Mouse (Mus musculus) neutrophil, adult 5-6 weeks (primary cell): ENCODE results near the gene Gm4302. TPM values are rescaled to one million over a fixed set of nuclear protein-coding genes. Genes with fewer than 3 reads are reported as not detected.
"Not testable (repeated sequence)": the region's sequence is repeated elsewhere in the genome, so short reads cannot be mapped to it uniquely, and the experiment has no call there.

Experiments
- ATAC-seq: fragments of 151-379, 151-347 bp; 2 replicates; pipeline ENCODE4 v1.8.0; 2017; ENCODE audit warnings: mild to moderate bottlenecking, moderate TSS enrichment; ENCODE audit not compliant: insufficient number of reproducible peaks, poor library complexity, low FRiP score, severe bottlenecking; ENCODE audit errors: extremely low read depth
- total RNA-seq: library from RNA; stranded (forward); fragments of 200-1000 nt; gene quantifications from 2 replicates; pipeline ENCODE4 v1.2.3, GENCODE M21; 2017

Gene Gm4302
- total RNA-seq, result not detected in 2 replicates

GRCm38 (mm10) chr10:100340536-100340935 lies at the start of gene Gm4302:
Gene Gm4302 (plus strand): TSS chr10:100340836.
- ATAC-seq, result not testable (repeated sequence)

- no peak for ATAC-seq
These were observed 44.5 kb upstream of the Gm4302 start for GRCm38 (mm10) chr10:100296105-100296504.

- ATAC-seq, result not testable (repeated sequence)
These were observed 40.5 kb upstream of the Gm4302 start for GRCm38 (mm10) chr10:100300106-100300505.

GRCm38 (mm10) chr10:100335376-100335775 lies 5.3 kb upstream of the Gm4302 start, which contains the start of gene Gm4301:
Gene Gm4301 (plus strand): TSS chr10:100335676.
- ATAC-seq, result not testable (repeated sequence)

DNA sequence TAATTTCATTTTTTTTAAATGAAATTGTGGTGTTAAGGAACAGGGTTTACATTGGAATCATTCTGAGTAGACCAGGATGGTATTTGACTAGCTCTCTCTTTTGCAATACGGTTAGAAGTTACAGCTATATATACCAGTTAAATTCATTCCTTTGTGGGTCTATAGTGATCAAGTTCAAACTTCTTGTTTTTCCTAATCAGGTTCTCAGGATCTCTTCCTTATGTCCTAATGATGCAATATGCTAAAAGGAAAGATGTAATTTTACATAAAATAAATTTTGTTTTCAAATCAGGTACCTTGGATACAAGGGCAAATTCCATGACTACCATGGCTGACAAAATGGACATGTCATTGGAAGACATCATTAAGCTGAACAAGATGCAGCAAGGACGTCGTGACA lies 5.0 kb downstream of the Gm4302 start, which contains the start of gene Gm4303:
TSS of gene Gm4303 (plus strand) at position 301 of the 400 bp plus-strand sequence.
- ATAC-seq, result not testable (repeated sequence)

DNA sequence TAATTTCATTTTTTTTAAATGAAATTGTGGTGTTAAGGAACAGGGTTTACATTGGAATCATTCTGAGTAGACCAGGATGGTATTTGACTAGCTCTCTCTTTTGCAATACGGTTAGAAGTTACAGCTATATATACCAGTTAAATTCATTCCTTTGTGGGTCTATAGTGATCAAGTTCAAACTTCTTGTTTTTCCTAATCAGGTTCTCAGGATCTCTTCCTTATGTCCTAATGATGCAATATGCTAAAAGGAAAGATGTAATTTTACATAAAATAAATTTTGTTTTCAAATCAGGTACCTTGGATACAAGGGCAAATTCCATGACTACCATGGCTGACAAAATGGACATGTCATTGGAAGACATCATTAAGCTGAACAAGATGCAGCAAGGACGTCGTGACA lies 10.2 kb downstream of the Gm4302 start, which contains the start of gene Gm4305:
TSS of gene Gm4305 (plus strand) at position 301 of the 400 bp plus-strand sequence.
- ATAC-seq, result not testable (repeated sequence)

- not testable (repeated sequence) for ATAC-seq
These were observed 16.2 kb downstream of the Gm4302 start for GRCm38 (mm10) chr10:100356841-100357240.

GRCm38 (mm10) chr10:100361038-100361437 lies 20.4 kb downstream of the Gm4302 start, which contains the start of gene Gm4307:
Gene Gm4307 (plus strand): TSS chr10:100361338.
- not testable (repeated sequence) for ATAC-seq

DNA sequence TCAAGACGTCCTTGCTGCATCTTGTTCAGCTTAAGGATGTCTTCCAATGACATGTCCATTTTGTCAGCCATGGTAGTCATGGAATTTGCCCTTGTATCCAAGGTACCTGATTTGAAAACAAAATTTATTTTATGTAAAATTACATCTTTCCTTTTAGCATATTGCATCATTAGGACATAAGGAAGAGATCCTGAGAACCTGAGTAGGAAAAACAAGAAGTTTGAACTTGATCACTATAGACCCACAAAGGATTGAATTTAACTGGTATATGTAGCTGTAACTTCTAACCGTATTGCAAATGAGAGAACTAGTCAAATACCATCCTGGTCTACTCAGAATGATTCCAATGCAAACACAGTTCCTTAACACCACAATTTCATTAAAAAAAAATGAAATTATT lies 41.8 kb downstream of the Gm4302 start, which contains the start of gene Gm4312:
TSS of gene Gm4312 (minus strand) at position 101 of the 400 bp plus-strand sequence.
- not testable (repeated sequence) for ATAC-seq

Other genes starting within 250 kb of the Gm4302 start
- gene Gm4301, start 5.2 kb upstream of the Gm4302 start, total RNA-seq, result not detected in 2 replicates
- gene Gm4303, start 5.1 kb downstream of the Gm4302 start, total RNA-seq, result not detected in 2 replicates
- gene Gm4305, start 10.3 kb downstream of the Gm4302 start, total RNA-seq, result not detected in 2 replicates
- gene Gm4307, start 20.5 kb downstream of the Gm4302 start, total RNA-seq, result not detected in 2 replicates
- gene Gm4312, start 41.7 kb downstream of the Gm4302 start, total RNA-seq, result not detected in 2 replicates
- 0.86 and 1.2 TPM in 2 replicates for gene Tmtc3, start 146.5 kb downstream of the Gm4302 start, total RNA-seq
- 3.8 and 7.8 TPM in 2 replicates for gene Cep290, start 146.7 kb downstream of the Gm4302 start, total RNA-seq
- gene 4930430F08Rik, start 249.6 kb downstream of the Gm4302 start, total RNA-seq, result 8.0 and 8.3 TPM in 2 replicates
- not detected in 2 replicates for gene 1700017N19Rik, start 249.6 kb downstream of the Gm4302 start, total RNA-seq